Comparison of ENCODE assay signal across 16 mouse cellular contexts in genomic region chr4:115851569-115851968, GRCm38 (mm10). TPM values are rescaled to one million over a fixed set of nuclear protein-coding genes. Genes with fewer than 3 reads are reported as not detected.
"Had no signal": no experiment of that assay in that cellular context is flagged by ENCODE, and none has a peak within 500 bp of the region (broad histone marks: within the 10 kb centered on the region; RNA-seq: fewer than 3 reads in every experiment).

No protein-coding gene starts in this region.

- H3K9me3 ChIP-seq: intestine, embryonic 15.5 days; limb, embryonic 10.5 days; neural tube, embryonic 13.5 days; stomach, embryonic 15.5 days had no signal

- H3K27me3 ChIP-seq: intestine, embryonic 15.5 days; neural tube, embryonic 13.5 days; stomach, embryonic 15.5 days had no signal

- DNase-seq: kidney, adult 2 months; kidney, postnatal 25 days; midbrain, embryonic 14.5 days; retina, postnatal 1 day; thymus, adult 2 months; thymus, postnatal 25 days had no signal

- ATAC-seq: intestine, embryonic 15.5 days had no signal

- H3K27ac ChIP-seq: intestine, embryonic 15.5 days; left cerebral cortex, adult 2 months; limb, embryonic 10.5 days; neural tube, embryonic 13.5 days; stomach, embryonic 15.5 days had no signal

- H3K4me2 ChIP-seq: intestine, embryonic 15.5 days; neural tube, embryonic 13.5 days; stomach, embryonic 15.5 days had no signal

- H3K36me3 ChIP-seq: intestine, embryonic 15.5 days had no signal

- H3K9ac ChIP-seq: intestine, embryonic 15.5 days; neural tube, embryonic 13.5 days; stomach, embryonic 15.5 days had no signal

- H3K4me3 ChIP-seq: intestine, embryonic 15.5 days; left cerebral cortex, adult 2 months; limb, embryonic 10.5 days; neural tube, embryonic 13.5 days; stomach, embryonic 15.5 days had no signal

RNA-seq across cellular contexts. Expression of gene Kncn, which starts 32.6 kb away (rescaled TPM):
- polyA plus RNA-seq: intestine, embryonic 15.5 days; kidney, adult 2 months; limb, embryonic 10.5 days; limb, embryonic 14.5 days; liver, embryonic 16.5 days; macrophage; spleen, adult 2 months; stomach, embryonic 15.5 days had no signal

RNA-seq across cellular contexts. Expression of gene 6430628N08Rik, which starts 38.9 kb away (rescaled TPM):
- polyA plus RNA-seq: intestine, embryonic 15.5 days; kidney, adult 2 months; limb, embryonic 14.5 days; liver, embryonic 16.5 days; macrophage; midbrain, embryonic 14.5 days; spleen, adult 2 months; stomach, embryonic 15.5 days; testis, adult 2 months; thymus, adult 2 months had no signal
